Comparison of ENCODE assay signal across 17 mouse cellular contexts in the genomic region with DNA sequence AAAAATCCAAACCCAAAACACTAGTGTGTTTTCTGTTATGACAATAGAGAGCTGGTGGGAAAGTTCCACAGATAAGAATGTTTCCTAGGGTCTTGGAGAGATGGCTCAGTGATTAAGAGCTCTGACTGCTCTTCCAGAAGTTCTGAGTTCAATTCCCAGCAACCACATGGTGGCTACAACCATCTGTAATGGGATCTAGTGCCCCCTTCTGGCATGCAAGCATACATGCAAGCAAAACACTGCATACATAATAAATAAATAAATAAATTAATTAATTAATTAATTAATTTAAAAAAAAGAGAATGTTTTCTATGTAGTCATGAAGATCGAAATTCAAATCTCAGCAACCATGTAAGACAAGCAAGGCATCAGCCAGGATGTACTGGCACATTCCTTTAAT. TPM values are rescaled to one million over a fixed set of nuclear protein-coding genes. Genes with fewer than 3 reads are reported as not detected.
DNase-seq lines count a peak whose midpoint lies in the region; ATAC-seq and TF ChIP-seq lines count a peak whose summit lies in the region.
"Had no signal": no experiment of that assay in that cellular context is flagged by ENCODE, and none has a peak within 500 bp of the region (broad histone marks: within the 10 kb centered on the region; RNA-seq: fewer than 3 reads in every experiment).

No protein-coding gene starts in this region.

- CTCF ChIA-PET in Patski (lab: Charles Lee): no interaction called here

- peaks cover 16% of the 10 kb centered on the region for H3K36me3 ChIP-seq in kidney, postnatal 0 days (ENCODE audit: insufficient read depth, low read length)
- peaks cover 46% of the 10 kb centered on the region for H3K36me3 ChIP-seq in kidney, embryonic 14.5 days (ENCODE audit: control insufficient read depth, insufficient read depth, low read length)
- peaks cover 35% of the 10 kb centered on the region for H3K36me3 ChIP-seq in midbrain, postnatal 0 days (ENCODE audit: insufficient read depth, low read length)
- H3K36me3 ChIP-seq in midbrain, embryonic 10.5 days: peaks cover 79% of the 10 kb centered on the region
- H3K36me3 ChIP-seq in hindbrain, embryonic 13.5 days: peaks cover 58% of the 10 kb centered on the region

- peak; percentile 21; the same call in 1 of the 2 replicates for TF ChIP-seq CTCF in kidney, postnatal 0 days (IDR thresholded peaks at IDR 0.05; ENCODE audit: low read depth)
- TF ChIP-seq CTCF in midbrain, postnatal 0 days (IDR thresholded peaks at IDR 0.05): peak; percentile 35
- TF ChIP-seq CTCF in Patski (IDR thresholded peaks at IDR 0.05): peak; percentile 51

- peaks cover 4% of the 10 kb centered on the region; the same call in 1 of the 2 replicates for H3K4me1 ChIP-seq in kidney, postnatal 0 days (replicated peaks; ENCODE audit: insufficient read depth, low read length)
- H3K4me1 ChIP-seq in kidney, embryonic 14.5 days (ENCODE audit: control insufficient read depth, insufficient read depth, low read length): peaks cover 8% of the 10 kb centered on the region; the same call in 1 of the 2 replicates
- peaks cover 9% of the 10 kb centered on the region; the same call in 1 of the 2 replicates for H3K4me1 ChIP-seq in midbrain, postnatal 0 days (ENCODE audit: insufficient read depth, low read length)
- peaks cover 10% of the 10 kb centered on the region for H3K4me1 ChIP-seq in midbrain, embryonic 10.5 days
- H3K4me1 ChIP-seq in hindbrain, embryonic 13.5 days (replicated peaks): peaks cover 10% of the 10 kb centered on the region

- in situ Hi-C loops in Patski (cut with MboI; ENCODE audit: low pct_unique_long_range_greater_than_20kb): no loop called here

- no peak overlapping the region for H3K27ac ChIP-seq in kidney, postnatal 0 days
- H3K27ac ChIP-seq in kidney, embryonic 14.5 days (ENCODE audit: low read depth, low read length): no peak overlapping the region
- no peak overlapping the region for H3K27ac ChIP-seq in midbrain, postnatal 0 days (ENCODE audit: low read depth, low read length)
- H3K27ac ChIP-seq in midbrain, embryonic 10.5 days (replicated peaks): no peak overlapping the region
- H3K27ac ChIP-seq in hindbrain, embryonic 13.5 days: no peak overlapping the region
- H3K27ac ChIP-seq: hindbrain, embryonic 10.5 days; kidney, embryonic 15.5 days; macrophage had no signal

- POLR2A ChIA-PET in Patski (lab: Charles Lee): no interaction called here

- 93% methylated on average over 1 of the region's 1 CpGs for WGBS in kidney, postnatal 0 days
- 90% methylated on average over 1 of the region's 1 CpGs for WGBS in kidney, embryonic 14.5 days
- 95% methylated on average over 1 of the region's 1 CpGs for WGBS in midbrain, postnatal 0 days
- WGBS in midbrain, embryonic 10.5 days: 95% methylated on average over 1 of the region's 1 CpGs
- 98% methylated on average over 1 of the region's 1 CpGs for WGBS in hindbrain, embryonic 13.5 days

- no peak for DNase-seq in kidney, postnatal 0 days (ENCODE audit: low spot score)
- DNase-seq in midbrain, postnatal 0 days (ENCODE audit: low spot score): no peak
- DNase-seq in midbrain, embryonic 10.5 days (ENCODE audit: low spot score): no peak
- no peak for DNase-seq in Patski (ENCODE audit: low read depth, low spot score)
- DNase-seq in right cerebral cortex, postnatal 36 days (ENCODE audit: low spot score in 2 of 2): no peak
- DNase-seq: cerebellum, adult 8-10 months; gastrocnemius, postnatal 14 days; lung, adult 2 months; spleen, adult 18-20 months; thymus, adult 18-20 months; thymus, postnatal 4 days had no signal

- no peaks in the 10 kb centered on the region for H3K9me3 ChIP-seq in kidney, postnatal 0 days (replicated peaks; ENCODE audit: low read length)
- no peaks in the 10 kb centered on the region for H3K9me3 ChIP-seq in kidney, embryonic 14.5 days (ENCODE audit: control insufficient read depth, low read length)
- H3K9me3 ChIP-seq in midbrain, postnatal 0 days (ENCODE audit: low read length): no peaks in the 10 kb centered on the region
- H3K9me3 ChIP-seq in midbrain, embryonic 10.5 days (replicated peaks): no peaks in the 10 kb centered on the region
- no peaks in the 10 kb centered on the region for H3K9me3 ChIP-seq in hindbrain, embryonic 13.5 days
- H3K9me3 ChIP-seq: hindbrain, embryonic 10.5 days; kidney, embryonic 15.5 days had no signal

- no peak overlapping the region for H3K4me3 ChIP-seq in kidney, postnatal 0 days (replicated peaks; ENCODE audit: low read depth, low read length)
- no peak overlapping the region for H3K4me3 ChIP-seq in kidney, embryonic 14.5 days (ENCODE audit: low read length)
- no peak overlapping the region for H3K4me3 ChIP-seq in midbrain, postnatal 0 days (ENCODE audit: low read depth, low read length)
- H3K4me3 ChIP-seq in midbrain, embryonic 10.5 days: no peak overlapping the region
- no peak overlapping the region for H3K4me3 ChIP-seq in hindbrain, embryonic 13.5 days
- H3K4me3 ChIP-seq: hindbrain, embryonic 10.5 days; kidney, embryonic 15.5 days had no signal

- no peak for ATAC-seq in kidney, postnatal 0 days (replicated peaks; ENCODE audit: low FRiP score, low read depth)
- no peak for ATAC-seq in kidney, embryonic 14.5 days (ENCODE audit: low FRiP score, low TSS enrichment)
- ATAC-seq in midbrain, postnatal 0 days (ENCODE audit: low FRiP score): no peak
- no peak for ATAC-seq in Patski
- no peak for ATAC-seq in hindbrain, embryonic 13.5 days (ENCODE audit: low FRiP score)

- H3K9ac ChIP-seq in kidney, postnatal 0 days (ENCODE audit: low read depth, low read length): no peak overlapping the region
- H3K9ac ChIP-seq in kidney, embryonic 14.5 days (ENCODE audit: low read depth, low read length): no peak overlapping the region
- no peak overlapping the region for H3K9ac ChIP-seq in midbrain, postnatal 0 days (replicated peaks; ENCODE audit: low read length, poor library complexity, severe bottlenecking)
- H3K9ac ChIP-seq in hindbrain, embryonic 13.5 days: no peak overlapping the region
- H3K9ac ChIP-seq: kidney, embryonic 15.5 days had no signal

- H3K27me3 ChIP-seq in kidney, postnatal 0 days (ENCODE audit: insufficient read depth, low read length): no peaks in the 10 kb centered on the region
- H3K27me3 ChIP-seq in kidney, embryonic 14.5 days (ENCODE audit: control insufficient read depth, insufficient read depth, low read length): no peaks in the 10 kb centered on the region
- H3K27me3 ChIP-seq in midbrain, postnatal 0 days (ENCODE audit: insufficient read depth, low read length): no peaks in the 10 kb centered on the region
- no peaks in the 10 kb centered on the region for H3K27me3 ChIP-seq in midbrain, embryonic 10.5 days (ENCODE audit: low read depth, poor library complexity, severe bottlenecking)
- no peaks in the 10 kb centered on the region for H3K27me3 ChIP-seq in Patski
- no peaks in the 10 kb centered on the region for H3K27me3 ChIP-seq in hindbrain, embryonic 13.5 days
- H3K27me3 ChIP-seq: kidney, embryonic 15.5 days had no signal

- no peak overlapping the region for H3K4me2 ChIP-seq in kidney, postnatal 0 days (ENCODE audit: low read length)
- no peak overlapping the region for H3K4me2 ChIP-seq in kidney, embryonic 14.5 days (replicated peaks; ENCODE audit: low read depth, low read length)
- H3K4me2 ChIP-seq in midbrain, postnatal 0 days (ENCODE audit: low read depth, low read length, poor library complexity, severe bottlenecking): no peak overlapping the region
- H3K4me2 ChIP-seq in hindbrain, embryonic 13.5 days: no peak overlapping the region
- H3K4me2 ChIP-seq: kidney, embryonic 15.5 days; midbrain, embryonic 11.5 days had no signal

RNA-seq across cellular contexts. Expression of a gene that starts 6.2 kb away (rescaled TPM):
- 23.4 and 23.9 TPM in 2 replicates for polyA plus RNA-seq in kidney, postnatal 0 days (2015; fragmentation: Nextera tagmentation; extraction: Ambion mirVana)
- 26.4 and 36.6 TPM in 2 replicates for polyA plus RNA-seq in kidney, embryonic 14.5 days (2014; fragmentation: Nextera tagmentation; extraction: Ambion mirVana)
- total RNA-seq in midbrain, postnatal 0 days (2014; rRNA removed): 45.1 and 84.8 TPM in 2 replicates
- polyA plus RNA-seq in midbrain, postnatal 0 days (2015; fragmentation: Nextera tagmentation; extraction: Ambion mirVana): 13.5 and 16.1 TPM in 2 replicates
- polyA plus RNA-seq in midbrain, embryonic 10.5 days (2016; fragmentation: Nextera tagmentation; extraction: Ambion mirVana): 41.9 and 50.9 TPM in 2 replicates
- 31.8 TPM for polyA plus RNA-seq in Patski (2021)
- polyA plus RNA-seq in hindbrain, embryonic 13.5 days (2015; fragmentation: Nextera tagmentation; extraction: Ambion mirVana): 25.5 and 27.9 TPM in 2 replicates

RNA-seq across cellular contexts. Expression of a gene that starts 53.5 kb away (rescaled TPM):
- polyA plus RNA-seq in kidney, postnatal 0 days (2015; fragmentation: Nextera tagmentation; extraction: Ambion mirVana): 52.6 and 53.3 TPM in 2 replicates
- 56.1 and 74.5 TPM in 2 replicates for polyA plus RNA-seq in kidney, embryonic 14.5 days (2014; fragmentation: Nextera tagmentation; extraction: Ambion mirVana)
- 19.9 and 21.9 TPM in 2 replicates for total RNA-seq in midbrain, postnatal 0 days (2014; rRNA removed)
- polyA plus RNA-seq in midbrain, postnatal 0 days (2015; fragmentation: Nextera tagmentation; extraction: Ambion mirVana): 40.4 and 44.2 TPM in 2 replicates
- 57.4 and 62.5 TPM in 2 replicates for polyA plus RNA-seq in midbrain, embryonic 10.5 days (2016; fragmentation: Nextera tagmentation; extraction: Ambion mirVana)
- polyA plus RNA-seq in Patski (2021): 56.3 TPM
- polyA plus RNA-seq in hindbrain, embryonic 13.5 days (2015; fragmentation: Nextera tagmentation; extraction: Ambion mirVana): 52.9 and 53.6 TPM in 2 replicates

RNA-seq across cellular contexts. Expression of a gene that starts 53.8 kb away (rescaled TPM):
- 33.6 and 36.4 TPM in 2 replicates for polyA plus RNA-seq in kidney, postnatal 0 days (2015; fragmentation: Nextera tagmentation; extraction: Ambion mirVana)
- 57.2 and 57.3 TPM in 2 replicates for polyA plus RNA-seq in kidney, embryonic 14.5 days (2014; fragmentation: Nextera tagmentation; extraction: Ambion mirVana)
- 28.7 and 39.8 TPM in 2 replicates for total RNA-seq in midbrain, postnatal 0 days (2014; rRNA removed)
- polyA plus RNA-seq in midbrain, postnatal 0 days (2015; fragmentation: Nextera tagmentation; extraction: Ambion mirVana): 39.1 and 39.6 TPM in 2 replicates
- polyA plus RNA-seq in midbrain, embryonic 10.5 days (2016; fragmentation: Nextera tagmentation; extraction: Ambion mirVana): 70.8 and 76.7 TPM in 2 replicates
- 25.5 TPM for polyA plus RNA-seq in Patski (2021)
- polyA plus RNA-seq in hindbrain, embryonic 13.5 days (2015; fragmentation: Nextera tagmentation; extraction: Ambion mirVana): 53.7 and 58.9 TPM in 2 replicates
